Mouse (Mus musculus): Measurements from ENCODE around the gene Lyrm4.
A peak's percentile ranks its signal among the peaks of the same experiment; 100 is the strongest.
"Not testable (repeated sequence)": the region's sequence is repeated elsewhere in the genome, so short reads cannot be mapped to it uniquely, and the experiment has no call there.

Lyrm4 gene

GRCm38 (mm10) chr13:35991185-35991584 is 126.1 kb downstream of the Lyrm4 start:
- DNase-seq = not testable (repeated sequence)

- no peak for DNase-seq
Measured at GRCm38 (mm10) chr13:35989329-35989728, 128.0 kb downstream of the Lyrm4 start.

- no peak for DNase-seq
Measured at GRCm38 (mm10) chr13:35982985-35983384, 134.3 kb downstream of the Lyrm4 start.

GRCm38 (mm10) chr13:35980471-35980870 is 136.9 kb downstream of the Lyrm4 start:
- DNase-seq = no peak

GRCm38 (mm10) chr13:35976912-35977311 is 140.4 kb downstream of the Lyrm4 start:
- no peak for DNase-seq

- DNase-seq = no peak
Measured at GRCm38 (mm10) chr13:35969829-35970228, 147.5 kb downstream of the Lyrm4 start.

- DNase-seq = no peak
Measured at GRCm38 (mm10) chr13:35969431-35969721, 147.9 kb downstream of the Lyrm4 start.

GRCm38 (mm10) chr13:35968719-35969430 is 148.5 kb downstream of the Lyrm4 start:
- DNase-seq = peak; percentile 21

- DNase-seq = no peak
Measured at GRCm38 (mm10) chr13:35968131-35968718, 149.1 kb downstream of the Lyrm4 start.

GRCm38 (mm10) chr13:35967690-35968089 is 149.6 kb downstream of the Lyrm4 start:
- DNase-seq = no peak

GRCm38 (mm10) chr13:35963583-35963982 is 153.7 kb downstream of the Lyrm4 start:
- no peak for DNase-seq

GRCm38 (mm10) chr13:35959391-35960067 is 157.8 kb downstream of the Lyrm4 start:
- DNase-seq = no peak

- DNase-seq = no peak
Measured at GRCm38 (mm10) chr13:35958539-35958938, 158.8 kb downstream of the Lyrm4 start, which contains the start of gene Ppp1r3g. Gene Ppp1r3g, plus strand, starts transcription at chr13:35958839.

GRCm38 (mm10) chr13:35949814-35950455 is 167.4 kb downstream of the Lyrm4 start:
- DNase-seq = peak; percentile 12

GRCm38 (mm10) chr13:35947354-35948000 is 169.8 kb downstream of the Lyrm4 start:
- DNase-seq = peak; percentile 82

- DNase-seq = no peak
Measured at GRCm38 (mm10) chr13:35946659-35947353, 170.5 kb downstream of the Lyrm4 start.

- no peak for DNase-seq
Measured at GRCm38 (mm10) chr13:35940934-35941333, 176.4 kb downstream of the Lyrm4 start.

GRCm38 (mm10) chr13:35939871-35940665 is 177.3 kb downstream of the Lyrm4 start:
- no peak for DNase-seq

GRCm38 (mm10) chr13:35937991-35938390 is 179.3 kb downstream of the Lyrm4 start:
- DNase-seq = no peak
